Mouse (Mus musculus): Measurements from ENCODE around the gene Dennd6b. TPM values are rescaled to one million over a fixed set of nuclear protein-coding genes. Genes with fewer than 3 reads are reported as not detected.

Dennd6b gene
- polyA plus RNA-seq, 1 experiment from 2014 or later = 3.2 TPM

DNA sequence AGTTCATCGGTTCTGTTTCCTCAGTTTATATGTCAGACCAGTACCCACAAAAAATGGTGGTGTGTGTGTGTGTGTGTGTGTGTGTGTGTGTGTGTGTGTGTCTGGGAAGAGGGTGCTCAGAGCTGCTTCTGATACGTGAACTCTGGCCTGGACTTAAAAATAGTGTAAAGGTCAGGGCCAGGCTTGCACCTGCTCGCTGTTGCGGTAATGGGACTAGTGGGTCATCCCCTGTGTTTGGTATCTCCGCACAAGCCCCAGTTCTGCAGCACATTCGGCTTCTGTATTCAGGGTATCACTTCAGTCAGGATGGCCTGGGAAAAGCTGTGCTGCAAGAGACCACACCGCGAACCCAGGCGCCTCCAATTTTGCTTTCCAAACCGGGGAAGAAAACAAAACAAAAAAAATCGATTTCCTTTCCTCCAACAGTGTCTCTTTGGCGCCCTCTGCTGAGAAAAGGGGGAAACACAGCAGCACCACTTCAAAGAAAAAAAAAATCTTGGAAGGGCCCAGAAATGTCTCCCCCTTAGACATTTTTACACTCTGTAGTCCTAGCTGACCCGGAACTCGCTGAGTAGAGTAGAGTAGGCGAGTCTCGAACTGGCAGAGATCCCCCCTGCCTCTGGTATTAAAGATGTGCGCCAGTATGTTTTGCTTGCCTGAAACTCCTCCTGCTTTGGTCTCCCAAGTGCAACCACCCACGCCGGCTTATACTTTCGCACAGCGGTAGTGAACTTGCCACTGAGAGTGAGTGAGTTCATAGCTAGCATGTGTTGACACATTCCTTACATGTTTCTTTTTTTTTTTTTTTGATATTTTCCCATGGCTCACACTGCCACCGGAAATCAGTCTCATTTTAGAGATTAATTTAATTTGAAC lies 13.8 kb upstream of the Dennd6b start:
- TF ChIP-seq CTCF (IDR thresholded peaks at IDR 0.05; ENCODE audit: low read depth) = peak; percentile 85
- H3K27ac ChIP-seq (ENCODE audit: low read depth, low read length) = peak overlapping the region; percentile 21; the same call in 1 of the 2 replicates
- H3K4me2 ChIP-seq (replicated peaks; ENCODE audit: low read depth) = peak overlapping the region; percentile 67
- no peak for ATAC-seq
- H3K9me3 ChIP-seq (ENCODE audit: control insufficient read depth) = no peaks in the 10 kb centered on the region
- H3K36me3 ChIP-seq (ENCODE audit: control insufficient read depth, insufficient read depth) = no peaks in the 10 kb centered on the region
- 9% methylated on average over 22 of the region's 22 CpGs for WGBS
- H3K27me3 ChIP-seq (replicated peaks; ENCODE audit: control insufficient read depth, insufficient read depth, low read length) = no peaks in the 10 kb centered on the region
- no peak overlapping the region for H3K9ac ChIP-seq (ENCODE audit: low read depth, low read length)
- H3K4me1 ChIP-seq (replicated peaks; ENCODE audit: control insufficient read depth, insufficient read depth, low read length) = no peaks in the 10 kb centered on the region
- peak overlapping the region; percentile 89 for H3K4me3 ChIP-seq (ENCODE audit: low read depth, low read length)

- H3K27ac ChIP-seq (ENCODE audit: low read depth, low read length) = no peak overlapping the region
- ATAC-seq = peak; percentile 11; the same call in 1 of the 2 replicates
- no peaks in the 10 kb centered on the region for H3K9me3 ChIP-seq (ENCODE audit: control insufficient read depth)
- H3K4me2 ChIP-seq (replicated peaks; ENCODE audit: low read depth) = no peak overlapping the region
- TF ChIP-seq CTCF (IDR thresholded peaks at IDR 0.05; ENCODE audit: low read depth) = no peak
- no peaks in the 10 kb centered on the region for H3K36me3 ChIP-seq (ENCODE audit: control insufficient read depth, insufficient read depth)
- no peaks in the 10 kb centered on the region for H3K27me3 ChIP-seq (replicated peaks; ENCODE audit: control insufficient read depth, insufficient read depth, low read length)
- 40% methylated on average over 4 of the region's 4 CpGs for WGBS
- H3K4me1 ChIP-seq (replicated peaks; ENCODE audit: control insufficient read depth, insufficient read depth, low read length) = no peaks in the 10 kb centered on the region
- no peak overlapping the region for H3K9ac ChIP-seq (ENCODE audit: low read depth, low read length)
- H3K4me3 ChIP-seq (ENCODE audit: low read depth, low read length) = no peak overlapping the region
Measured at GRCm38 (mm10) chr15:89207457-89207856, 11.2 kb upstream of the Dennd6b start.

- no peak overlapping the region for H3K27ac ChIP-seq (ENCODE audit: low read depth, low read length)
- no peaks in the 10 kb centered on the region for H3K36me3 ChIP-seq (ENCODE audit: control insufficient read depth, insufficient read depth)
- peak overlapping the region; percentile 75 for H3K4me2 ChIP-seq (replicated peaks; ENCODE audit: low read depth)
- peak overlapping the region; percentile 96; the same call in 1 of the 2 replicates for H3K4me3 ChIP-seq (ENCODE audit: low read depth, low read length)
- no peaks in the 10 kb centered on the region for H3K27me3 ChIP-seq (replicated peaks; ENCODE audit: control insufficient read depth, insufficient read depth, low read length)
- H3K4me1 ChIP-seq (replicated peaks; ENCODE audit: control insufficient read depth, insufficient read depth, low read length) = peaks cover 6% of the 10 kb centered on the region; the same call in 1 of the 2 replicates
- ATAC-seq = no peak
- no peak for TF ChIP-seq CTCF (IDR thresholded peaks at IDR 0.05; ENCODE audit: low read depth)
- H3K9me3 ChIP-seq (ENCODE audit: control insufficient read depth) = no peaks in the 10 kb centered on the region
- peak overlapping the region; percentile 4; the same call in 1 of the 2 replicates for H3K9ac ChIP-seq (ENCODE audit: low read depth, low read length)
- WGBS = 65% methylated on average over 15 of the region's 15 CpGs
Measured at GRCm38 (mm10) chr15:89197056-89197455, 760 bp upstream of the Dennd6b start.

DNA sequence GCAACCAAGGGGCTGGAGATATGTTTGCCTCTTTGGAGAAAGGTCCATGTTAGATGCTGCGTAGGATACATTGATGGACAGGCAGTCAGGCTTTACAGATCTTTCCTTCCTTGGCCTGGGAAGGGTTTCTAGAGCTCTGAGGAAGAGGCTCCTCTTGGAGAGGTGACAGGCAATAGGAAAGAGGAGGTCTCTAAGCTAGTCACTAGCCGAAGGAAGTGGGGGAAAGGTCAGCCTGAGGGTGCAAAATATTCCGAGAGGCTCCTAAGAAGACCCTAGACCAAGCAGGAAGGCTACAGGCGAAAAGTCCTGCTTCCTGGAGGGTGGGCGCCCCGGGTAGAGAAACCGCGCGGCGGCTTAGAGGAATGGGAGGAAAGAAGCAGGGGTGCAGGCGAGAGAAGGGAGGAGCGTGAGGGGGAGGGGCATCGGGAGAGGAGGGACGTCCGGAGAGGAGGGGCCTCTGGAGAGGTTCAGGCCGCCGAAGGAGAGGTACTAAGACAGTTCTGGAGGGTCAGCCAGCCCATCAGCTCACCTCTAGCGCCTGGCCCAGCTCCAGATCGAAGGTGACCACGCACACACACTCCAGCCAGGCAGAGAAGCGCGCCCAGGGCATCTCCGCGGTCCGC lies 495 bp downstream of the Dennd6b start:
- peak; percentile 95 for ATAC-seq
- under 1% methylated on average over 24 of the region's 25 CpGs for WGBS

DNA sequence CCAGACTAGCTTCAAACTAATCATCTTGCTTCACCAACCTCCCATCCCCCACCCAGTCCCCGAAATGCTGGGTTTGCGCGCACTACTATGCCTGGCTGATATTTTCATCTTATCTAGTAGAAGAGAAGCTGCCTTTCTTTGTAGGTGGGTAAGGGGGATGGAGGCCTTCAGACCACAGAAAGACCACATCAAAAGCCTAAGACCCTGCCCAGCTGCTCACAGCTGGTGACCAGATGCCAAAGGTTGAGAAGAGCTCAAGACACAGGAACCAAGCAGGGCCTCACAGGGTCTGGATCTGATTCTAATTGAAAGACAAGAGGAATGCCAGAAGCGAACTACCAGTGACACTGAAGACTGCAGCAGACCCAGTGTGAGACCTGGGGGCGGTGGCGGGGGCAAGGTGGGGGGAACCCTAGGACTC lies 1.0 kb downstream of the Dennd6b start:
- Histone ChIP-seq H3K4me2 (replicated peaks; ENCODE audit: low read depth) (peak overlapping the region; percentile 78), H3K4me3 (ENCODE audit: low read depth, low read length) (peak overlapping the region; percentile 96; the same call in 1 of the 2 replicates), H3K9me3 (ENCODE audit: control insufficient read depth) (no peaks in the 10 kb centered on the region), H3K27ac (ENCODE audit: low read depth, low read length) (peak overlapping the region; percentile 98), H3K36me3 (ENCODE audit: control insufficient read depth, insufficient read depth) (no peaks in the 10 kb centered on the region; the same call in 1 of the 2 replicates), H3K4me1 (replicated peaks; ENCODE audit: control insufficient read depth, insufficient read depth, low read length) (peaks cover 6% of the 10 kb centered on the region; the same call in 1 of the 2 replicates), H3K27me3 (replicated peaks; ENCODE audit: control insufficient read depth, insufficient read depth, low read length) (no peaks in the 10 kb centered on the region), H3K9ac (ENCODE audit: low read depth, low read length) (no peak overlapping the region)
- no peak for TF ChIP-seq CTCF (IDR thresholded peaks at IDR 0.05; ENCODE audit: low read depth)
- 50% methylated on average over 6 of the region's 6 CpGs for WGBS
- ATAC-seq = no peak

More for the DNA sequence above, 495 bp downstream of the Dennd6b start:
- peak overlapping the region; percentile 78 for H3K4me2 ChIP-seq (replicated peaks; ENCODE audit: low read depth)
- H3K4me3 ChIP-seq (ENCODE audit: low read depth, low read length) = peak overlapping the region; percentile 96
- no peaks in the 10 kb centered on the region for H3K9me3 ChIP-seq (ENCODE audit: control insufficient read depth)
- H3K27ac ChIP-seq (ENCODE audit: low read depth, low read length) = peak overlapping the region; percentile 98
- peaks cover 6% of the 10 kb centered on the region; the same call in 1 of the 2 replicates for H3K4me1 ChIP-seq (replicated peaks; ENCODE audit: control insufficient read depth, insufficient read depth, low read length)
- no peak for TF ChIP-seq CTCF (IDR thresholded peaks at IDR 0.05; ENCODE audit: low read depth)
- no peaks in the 10 kb centered on the region for H3K36me3 ChIP-seq (ENCODE audit: control insufficient read depth, insufficient read depth)
- H3K9ac ChIP-seq (ENCODE audit: low read depth, low read length) = peak overlapping the region; percentile 95
- H3K27me3 ChIP-seq (replicated peaks; ENCODE audit: control insufficient read depth, insufficient read depth, low read length) = no peaks in the 10 kb centered on the region

DNA sequence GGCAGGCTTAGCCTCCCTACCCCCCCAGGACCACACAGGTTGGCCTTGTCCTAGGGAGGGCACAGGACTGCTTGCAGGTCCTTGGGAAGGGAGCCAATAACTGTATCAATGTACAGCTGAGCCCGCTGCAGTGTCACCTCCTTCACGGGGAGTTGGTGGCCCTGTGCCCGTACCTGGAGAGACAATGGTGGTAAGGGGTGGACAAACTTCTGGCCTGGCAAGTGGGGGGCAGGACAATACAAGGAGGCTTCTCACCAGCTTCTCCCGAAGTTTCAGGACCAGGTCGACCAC lies 11.4 kb downstream of the Dennd6b start:
- H3K27me3 ChIP-seq (replicated peaks; ENCODE audit: control insufficient read depth, insufficient read depth, low read length) = no peaks in the 10 kb centered on the region
- H3K4me2 ChIP-seq (replicated peaks; ENCODE audit: low read depth) = no peak overlapping the region
- no peak for ATAC-seq
- H3K9me3 ChIP-seq (ENCODE audit: control insufficient read depth) = no peaks in the 10 kb centered on the region
- no peaks in the 10 kb centered on the region for H3K4me1 ChIP-seq (replicated peaks; ENCODE audit: control insufficient read depth, insufficient read depth, low read length)
- WGBS = 81% methylated on average over 5 of the region's 5 CpGs
- no peak for TF ChIP-seq CTCF (IDR thresholded peaks at IDR 0.05; ENCODE audit: low read depth)
- peaks cover 12% of the 10 kb centered on the region; the same call in 1 of the 2 replicates for H3K36me3 ChIP-seq (ENCODE audit: control insufficient read depth, insufficient read depth)
- H3K4me3 ChIP-seq (ENCODE audit: low read depth, low read length) = no peak overlapping the region
- H3K27ac ChIP-seq (ENCODE audit: low read depth, low read length) = no peak overlapping the region
- no peak overlapping the region for H3K9ac ChIP-seq (ENCODE audit: low read depth, low read length)

Measured in intestine, postnatal 0 days (tissue).